In the genomic region with DNA sequence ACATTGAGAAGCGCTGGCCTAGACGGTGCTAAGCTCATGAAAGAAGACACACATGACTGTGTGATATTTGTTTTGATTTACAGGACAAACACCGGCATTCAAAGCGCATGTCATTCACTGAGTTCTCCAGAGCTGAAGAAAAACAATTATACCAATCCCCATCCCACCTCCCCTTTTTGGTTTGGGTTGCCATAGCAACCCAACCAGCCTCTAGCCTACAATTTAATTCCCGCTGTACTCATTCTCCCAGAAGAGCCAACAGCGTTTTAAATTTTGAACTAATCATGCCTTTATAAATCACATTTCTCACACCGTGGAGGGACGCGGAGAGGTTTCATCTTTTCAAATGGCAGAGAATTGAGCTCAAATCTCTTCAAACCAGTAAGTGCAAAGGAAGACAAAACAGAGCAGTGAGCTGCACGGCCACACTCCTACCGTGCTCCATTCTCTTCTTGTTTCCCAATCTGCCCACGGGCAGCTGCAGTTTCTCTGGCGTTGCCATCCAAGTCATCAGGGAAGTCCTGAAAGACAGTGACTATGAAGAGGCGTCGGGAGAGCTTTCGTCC, we compare ENCODE assay signal across 11 mouse cellular contexts. TPM values are rescaled to one million over a fixed set of nuclear protein-coding genes. Genes with fewer than 3 reads are reported as not detected.
A peak's percentile ranks its signal among the peaks of the same experiment; 100 is the strongest.
DNase-seq lines count a peak whose midpoint lies in the region; ATAC-seq and TF ChIP-seq lines count a peak whose summit lies in the region.
"Had no signal": no experiment of that assay in that cellular context is flagged by ENCODE, and none has a peak within 500 bp of the region (broad histone marks: within the 10 kb centered on the region; RNA-seq: fewer than 3 reads in every experiment).

No protein-coding gene starts in this region.

- peak; percentile 86 for ATAC-seq in hindbrain, embryonic 16.5 days
- peak; percentile 88 for ATAC-seq in midbrain, embryonic 13.5 days

- TF ChIP-seq CTCF in testis, adult 2 months (IDR thresholded peaks at IDR 0.05; ENCODE audit: control insufficient read depth, insufficient read depth, insufficient replicate concordance, low read depth, low read length) = no peak
- TF ChIP-seq CTCF in lung, adult 2 months (IDR thresholded peaks at IDR 0.05; ENCODE audit: insufficient read depth, low read length) = no peak

- H3K4me3 ChIP-seq in testis, adult 2 months (ENCODE audit: control insufficient read depth, low read depth, low read length) = peak overlapping the region; percentile 44; the same call in 1 of the 2 replicates
- H3K4me3 ChIP-seq in hindbrain, embryonic 16.5 days (ENCODE audit: low read length) = peak overlapping the region; percentile 28
- H3K4me3 ChIP-seq in midbrain, embryonic 13.5 days (replicated peaks) = peak overlapping the region; percentile 33
- H3K4me3 ChIP-seq in lung, adult 2 months (replicated peaks; ENCODE audit: extremely low read depth, low read depth, low read length) = no peak overlapping the region
- H3K4me3 ChIP-seq: lung, embryonic 15.5 days had no signal

- no peaks in the 10 kb centered on the region for H3K4me1 ChIP-seq in testis, adult 2 months (ENCODE audit: control insufficient read depth, insufficient read depth, low read length)
- peaks cover 7% of the 10 kb centered on the region for H3K4me1 ChIP-seq in hindbrain, embryonic 16.5 days (ENCODE audit: control insufficient read depth, insufficient read depth, low read depth, low read length)
- H3K4me1 ChIP-seq in midbrain, embryonic 13.5 days (replicated peaks) = peaks cover 18% of the 10 kb centered on the region
- peaks cover 2% of the 10 kb centered on the region; the same call in 1 of the 2 replicates for H3K4me1 ChIP-seq in lung, adult 2 months (ENCODE audit: control insufficient read depth, insufficient read depth, low read length)
- H3K4me1 ChIP-seq: lung, embryonic 15.5 days had no signal

- no peaks in the 10 kb centered on the region for H3K9me3 ChIP-seq in hindbrain, embryonic 16.5 days (ENCODE audit: control insufficient read depth, low read length)
- no peaks in the 10 kb centered on the region for H3K9me3 ChIP-seq in midbrain, embryonic 13.5 days
- H3K9me3 ChIP-seq: lung, embryonic 15.5 days had no signal

- H3K36me3 ChIP-seq in testis, adult 2 months (ENCODE audit: control insufficient read depth, insufficient read depth, low read length) = no peaks in the 10 kb centered on the region
- H3K36me3 ChIP-seq in hindbrain, embryonic 16.5 days (ENCODE audit: control insufficient read depth, insufficient read depth, low read length) = no peaks in the 10 kb centered on the region
- H3K36me3 ChIP-seq in midbrain, embryonic 13.5 days = no peaks in the 10 kb centered on the region
- H3K36me3 ChIP-seq: lung, embryonic 15.5 days had no signal

- no peak for TF ChIP-seq POLR2A in testis, adult 2 months (IDR thresholded peaks at IDR 0.05; ENCODE audit: control insufficient read depth, low read depth, low read length)
- no peak for TF ChIP-seq POLR2A in lung, adult 2 months (IDR thresholded peaks at IDR 0.05; ENCODE audit: borderline replicate concordance, extremely low read depth, low read depth, low read length)

- H3K9ac ChIP-seq in hindbrain, embryonic 16.5 days (ENCODE audit: low read depth, low read length) = peak overlapping the region; percentile 41
- H3K9ac ChIP-seq in midbrain, embryonic 13.5 days (replicated peaks) = peak overlapping the region; percentile 51
- H3K9ac ChIP-seq: lung, embryonic 15.5 days had no signal

- no peak for DNase-seq in testis, postnatal 14 days (ENCODE audit: low spot score)
- DNase-seq in adrenal gland, postnatal 4 days (ENCODE audit: low spot score in 2 of 2) = no peak
- no peak for DNase-seq in kidney, adult 8-10 months
- no peak for DNase-seq in adrenal gland, postnatal 25 days
- no peak for DNase-seq in lung, adult 2 months

- H3K27ac ChIP-seq in testis, adult 2 months (ENCODE audit: control insufficient read depth, insufficient read depth, low read depth, low read length) = no peak overlapping the region
- peak overlapping the region; percentile 80 for H3K27ac ChIP-seq in hindbrain, embryonic 16.5 days (ENCODE audit: low read depth, low read length)
- H3K27ac ChIP-seq in midbrain, embryonic 13.5 days = peak overlapping the region; percentile 80
- H3K27ac ChIP-seq: kidney, postnatal 0 days; lung, embryonic 15.5 days had no signal

- H3K27me3 ChIP-seq in testis, adult 2 months (ENCODE audit: control insufficient read depth, insufficient read depth, low read length) = no peaks in the 10 kb centered on the region
- no peaks in the 10 kb centered on the region for H3K27me3 ChIP-seq in hindbrain, embryonic 16.5 days (replicated peaks; ENCODE audit: control insufficient read depth, insufficient read depth, low read length)
- no peaks in the 10 kb centered on the region for H3K27me3 ChIP-seq in midbrain, embryonic 13.5 days
- H3K27me3 ChIP-seq: CH12.LX; lung, embryonic 15.5 days had no signal

- peak overlapping the region; percentile 56 for H3K4me2 ChIP-seq in hindbrain, embryonic 16.5 days (ENCODE audit: low read length)
- H3K4me2 ChIP-seq in midbrain, embryonic 13.5 days (replicated peaks) = peak overlapping the region; percentile 54
- H3K4me2 ChIP-seq: lung, embryonic 15.5 days had no signal

- WGBS in hindbrain, embryonic 16.5 days = 19% methylated on average over 16 of the region's 16 CpGs
- WGBS in midbrain, embryonic 13.5 days = 10% methylated on average over 16 of the region's 16 CpGs
- WGBS in lung, adult 2 months = 70% methylated on average over 16 of the region's 16 CpGs

RNA-seq across cellular contexts. Expression of a gene that starts 6.5 kb away (rescaled TPM):
- polyA plus RNA-seq in testis, adult 2 months (2012; rRNA removed) = 28.5 and 30.0 TPM in 2 replicates
- polyA plus RNA-seq in hindbrain, embryonic 16.5 days (2015; fragmentation: Nextera tagmentation; extraction: Ambion mirVana) = 1.6 and 2.0 TPM in 2 replicates
- 1.8 and 2.3 TPM in 2 replicates for polyA plus RNA-seq in midbrain, embryonic 13.5 days (2015; fragmentation: Nextera tagmentation; extraction: Ambion mirVana)
- 1 to 10 TPM; 1.0 to 1.1 TPM for total RNA-seq in adrenal gland, postnatal 4 days (2021)
- total RNA-seq in adrenal gland, postnatal 25 days (2021) = 0.21 and 0.52 TPM in 2 replicates
- 0.06 and 0.17 TPM in 2 replicates for polyA plus RNA-seq in lung, adult 2 months (2012; rRNA removed)

RNA-seq across cellular contexts. Expression of a gene that starts 18.8 kb away (rescaled TPM):
- 8.4 and 8.8 TPM in 2 replicates for polyA plus RNA-seq in testis, adult 2 months (2012; rRNA removed)
- 16.2 and 20.1 TPM in 2 replicates for polyA plus RNA-seq in hindbrain, embryonic 16.5 days (2015; fragmentation: Nextera tagmentation; extraction: Ambion mirVana)
- 18.1 TPM in 2 replicates for polyA plus RNA-seq in midbrain, embryonic 13.5 days (2015; fragmentation: Nextera tagmentation; extraction: Ambion mirVana)
- total RNA-seq in adrenal gland, postnatal 4 days (2021) = 10 to 100 TPM; 12.6 to 13.2 TPM
- 10.0 and 10.8 TPM in 2 replicates for total RNA-seq in adrenal gland, postnatal 25 days (2021)
- polyA plus RNA-seq in lung, adult 2 months (2012; rRNA removed) = 6.8 and 6.9 TPM in 2 replicates

RNA-seq across cellular contexts. Expression of a gene that starts 35.9 kb away (rescaled TPM):
- polyA plus RNA-seq in testis, adult 2 months (2012; rRNA removed) = 3.2 and 3.9 TPM in 2 replicates
- polyA plus RNA-seq in hindbrain, embryonic 16.5 days (2015; fragmentation: Nextera tagmentation; extraction: Ambion mirVana) = 1.7 and 2.4 TPM in 2 replicates
- 3.0 and 4.1 TPM in 2 replicates for polyA plus RNA-seq in midbrain, embryonic 13.5 days (2015; fragmentation: Nextera tagmentation; extraction: Ambion mirVana)
- 10 to 100 TPM; 27.4 to 28.8 TPM for total RNA-seq in adrenal gland, postnatal 4 days (2021)
- total RNA-seq in adrenal gland, postnatal 25 days (2021) = 20.8 and 27.7 TPM in 2 replicates
- polyA plus RNA-seq in lung, adult 2 months (2012; rRNA removed) = 16.9 and 20.9 TPM in 2 replicates

RNA-seq across cellular contexts. Expression of a gene that starts 36.2 kb away (rescaled TPM):
- polyA plus RNA-seq in testis, adult 2 months (2012; rRNA removed) = 11.2 and 11.7 TPM in 2 replicates
- 38.7 and 38.9 TPM in 2 replicates for polyA plus RNA-seq in hindbrain, embryonic 16.5 days (2015; fragmentation: Nextera tagmentation; extraction: Ambion mirVana)
- polyA plus RNA-seq in midbrain, embryonic 13.5 days (2015; fragmentation: Nextera tagmentation; extraction: Ambion mirVana) = 48.4 and 49.7 TPM in 2 replicates
- total RNA-seq in adrenal gland, postnatal 4 days (2021) = 10 to 100 TPM; 44.8 to 46.7 TPM
- total RNA-seq in adrenal gland, postnatal 25 days (2021) = 39.5 and 45.8 TPM in 2 replicates
- polyA plus RNA-seq in lung, adult 2 months (2012; rRNA removed) = 6.5 and 6.6 TPM in 2 replicates

RNA-seq across cellular contexts. Expression of a gene that starts 47.6 kb away (rescaled TPM):
- polyA plus RNA-seq in testis, adult 2 months (2012; rRNA removed) = 3.0 and 3.5 TPM in 2 replicates
- 11.7 and 12.6 TPM in 2 replicates for polyA plus RNA-seq in hindbrain, embryonic 16.5 days (2015; fragmentation: Nextera tagmentation; extraction: Ambion mirVana)
- 11.1 and 11.3 TPM in 2 replicates for polyA plus RNA-seq in midbrain, embryonic 13.5 days (2015; fragmentation: Nextera tagmentation; extraction: Ambion mirVana)
- 1 to 10 TPM; 9.1 to 9.9 TPM for total RNA-seq in adrenal gland, postnatal 4 days (2021)
- 5.6 and 10.0 TPM in 2 replicates for total RNA-seq in adrenal gland, postnatal 25 days (2021)
- polyA plus RNA-seq in lung, adult 2 months (2012; rRNA removed) = 0.88 and 2.0 TPM in 2 replicates
